Mouse (Mus musculus): ENCODE data around the gene Ephb2. TPM values are rescaled to one million over a fixed set of nuclear protein-coding genes. Genes with fewer than 3 reads are reported as not detected.

Ephb2 gene
- total and polyA plus RNA-seq, 3 experiments = 0.08 TPM; not detected in 2

DNA sequence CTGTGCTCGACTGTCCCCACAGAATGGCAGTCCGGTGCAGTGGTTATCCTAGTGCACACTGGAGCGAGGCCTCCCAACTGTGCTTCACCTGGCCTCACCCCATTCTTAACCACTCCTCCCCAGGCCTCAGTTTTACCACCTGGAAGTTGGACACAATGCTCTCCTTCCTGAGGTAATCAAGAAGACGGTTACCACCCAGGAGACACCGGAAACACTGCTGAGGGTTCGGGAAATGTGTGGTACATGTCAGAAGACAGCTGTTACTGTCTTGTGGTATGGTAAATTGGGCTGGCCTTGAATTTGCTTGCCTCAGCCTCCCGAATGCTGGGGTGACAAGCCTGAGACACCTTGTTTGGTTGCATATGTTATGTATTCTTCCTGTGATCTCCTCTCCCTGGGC lies 121.9 kb downstream of the Ephb2 start:
- dilution Hi-C loops (cut with MboI; ENCODE audit: extremely low pct_ligation_motif_present, extremely low pct_unique_long_range_greater_than_20kb, low sequenced_read_pairs) (no loop called here), in situ Hi-C loops (cut with MboI; ENCODE audit: low pct_ligation_motif_present, low pct_unique_long_range_greater_than_20kb, low sequenced_read_pairs) (no loop called here)
- H3K27me3 ChIP-seq (replicated peaks) = no peaks in the 10 kb centered on the region
- TF ChIP-seq HCFC1 (IDR thresholded peaks at IDR 0.05; ENCODE audit: low read depth, low read length) (no peak), CHD1 (IDR thresholded peaks at IDR 0.05; ENCODE audit: low read depth, low read length) (no peak), ELF1 (IDR thresholded peaks at IDR 0.05; ENCODE audit: low read depth, low read length) (peak; percentile 9; the same call in 1 of the 2 replicates), RCOR1 (conservative IDR thresholded peaks at IDR 0.05; ENCODE audit: low read depth, low read length) (0 out of 2 replicates have a peak, but pooled peaks have one; percentile 12), TBP (conservative IDR thresholded peaks at IDR 0.05; ENCODE audit: low read depth, low read length) (no peak), EP300 (IDR thresholded peaks at IDR 0.05; ENCODE audit: low read length) (peak; percentile 7; the same call in 1 of the 2 replicates), TCF12 (IDR thresholded peaks at IDR 0.05; ENCODE audit: low read depth, low read length) (peak; percentile 66; the same call in 1 of the 2 replicates), BHLHE40 (IDR thresholded peaks at IDR 0.05; ENCODE audit: low read depth, low read length) (no peak)
- H3K4me2 ChIP-seq (ENCODE audit: insufficient read depth, low read depth, poor library complexity, severe bottlenecking) = peak overlapping the region; percentile 14
- no peak overlapping the region for H3K9ac ChIP-seq (ENCODE audit: insufficient read depth, low read depth)
- H3K27ac ChIP-seq (ENCODE audit: insufficient read depth, low read depth) = peak overlapping the region; percentile 66
- DNase-seq (ENCODE audit: extremely low read depth) = peak; percentile 80
- no peaks in the 10 kb centered on the region for H3K36me3 ChIP-seq (replicated peaks in 1 of 2; ENCODE audit: control insufficient read depth in 1 of 2, insufficient read depth in 1 of 2, low read length in 1 of 2)
- H3K79me2 ChIP-seq (replicated peaks; ENCODE audit: control insufficient read depth, extremely low read depth, insufficient read depth, poor library complexity, severe bottlenecking) = no peaks in the 10 kb centered on the region
- H3K9me3 ChIP-seq (replicated peaks; ENCODE audit: low read length) = peaks cover 7% of the 10 kb centered on the region
- H3K4me3 ChIP-seq (replicated peaks in 1 of 3; ENCODE audit: low read depth in 2 of 3, low read length in 2 of 3, poor library complexity in 1 of 3) = no peak overlapping the region
- H3K4me1 ChIP-seq (ENCODE audit: control insufficient read depth in 1 of 2, insufficient read depth in 2 of 2) = peaks cover 18 to 59% of the 10 kb centered on the region in 2 experiments

- Histone ChIP-seq H3K4me1 (ENCODE audit: control insufficient read depth in 1 of 2, insufficient read depth in 2 of 2) (peaks cover 18 to 56% of the 10 kb centered on the region in 2 experiments), H3K36me3 (replicated peaks in 1 of 2; ENCODE audit: control insufficient read depth in 1 of 2, insufficient read depth in 1 of 2, low read length in 1 of 2) (no peaks in the 10 kb centered on the region), H3K4me3 (replicated peaks in 1 of 3; ENCODE audit: low read depth in 2 of 3, low read length in 2 of 3, poor library complexity in 1 of 3) (no peak overlapping the region), H3K4me2 (ENCODE audit: insufficient read depth, low read depth, poor library complexity, severe bottlenecking) (0 out of 2 replicates have a peak overlapping the region, but pooled peaks have one; percentile 4), H3K9me3 (replicated peaks; ENCODE audit: low read length) (peaks cover 4% of the 10 kb centered on the region), H3K27ac (ENCODE audit: insufficient read depth, low read depth) (peak overlapping the region; percentile 66), H3K79me2 (replicated peaks; ENCODE audit: control insufficient read depth, extremely low read depth, insufficient read depth, poor library complexity, severe bottlenecking) (no peaks in the 10 kb centered on the region), H3K27me3 (replicated peaks) (no peaks in the 10 kb centered on the region), H3K9ac (ENCODE audit: insufficient read depth, low read depth) (no peak overlapping the region)
- dilution Hi-C loops (cut with MboI; ENCODE audit: extremely low pct_ligation_motif_present, extremely low pct_unique_long_range_greater_than_20kb, low sequenced_read_pairs) (no loop called here), in situ Hi-C loops (cut with MboI; ENCODE audit: low pct_ligation_motif_present, low pct_unique_long_range_greater_than_20kb, low sequenced_read_pairs) (no loop called here)
- TF ChIP-seq ZMIZ1 (IDR thresholded peaks at IDR 0.05; ENCODE audit: low read depth, low read length) (no peak), SIN3A (IDR thresholded peaks at IDR 0.05; ENCODE audit: low read length) (peak; percentile 76), ETS1 (conservative IDR thresholded peaks at IDR 0.05; ENCODE audit: low read depth, low read length) (peak; percentile 96), POLR2AphosphoS2 (IDR thresholded peaks at IDR 0.05; ENCODE audit: low read depth, low read length) (no peak), IRF4 (IDR thresholded peaks at IDR 0.05; ENCODE audit: low read depth, low read length) (peak; percentile 58; the same call in 1 of the 2 replicates), MEF2A (IDR thresholded peaks at IDR 0.05; ENCODE audit: borderline replicate concordance, low read depth, low read length) (peak; percentile 94), CHD1 (IDR thresholded peaks at IDR 0.05; ENCODE audit: low read depth, low read length) (0 out of 2 replicates have a peak, but pooled peaks have one; percentile 41), ELF1 (IDR thresholded peaks at IDR 0.05; ENCODE audit: low read depth, low read length) (0 out of 2 replicates have a peak, but pooled peaks have one; percentile 10), BHLHE40 (IDR thresholded peaks at IDR 0.05; ENCODE audit: low read depth, low read length) (peak; percentile 92), SMC3 (IDR thresholded peaks at IDR 0.05; ENCODE audit: low read depth, low read length) (no peak), EP300 (IDR thresholded peaks at IDR 0.05; ENCODE audit: low read length) (0 out of 2 replicates have a peak, but pooled peaks have one; percentile 35), NRF1 (IDR thresholded peaks at IDR 0.05; ENCODE audit: low read depth, low read length) (0 out of 2 replicates have a peak, but pooled peaks have one; percentile 14), RAD21 (IDR thresholded peaks at IDR 0.05; ENCODE audit: low read depth, low read length) (no peak), RCOR1 (conservative IDR thresholded peaks at IDR 0.05; ENCODE audit: low read depth, low read length) (0 out of 2 replicates have a peak, but pooled peaks have one; percentile 6), MAX (IDR thresholded peaks at IDR 0.05; ENCODE audit: low read length) (0 out of 2 replicates have a peak, but pooled peaks have one; percentile 41), MAZ (IDR thresholded peaks at IDR 0.05; ENCODE audit: low read depth, low read length) (peak; percentile 57; the same call in 1 of the 2 replicates)
- peak; percentile 77 for DNase-seq (ENCODE audit: extremely low read depth)
Measured at GRCm38 (mm10) chr4:136713431-136713830, 122.4 kb downstream of the Ephb2 start.
